Mouse (Mus musculus) forebrain, embryonic 15.5 days (tissue): Measurements from ENCODE around the gene Gm13090. TPM values are rescaled to one million over a fixed set of nuclear protein-coding genes. Genes with fewer than 3 reads are reported as not detected.

Experiments used
- ATAC-seq: fragments of 200-750 bp; cut with Nextera tagmentation; replicated peaks from 2 replicates; pipeline ENCODE4 v1.8.0; 2017; ENCODE audit warnings: mild to moderate bottlenecking, moderate TSS enrichment, moderate library complexity
- H3K27ac ChIP-seq: fragments of 300-500 bp; sonication (generic); replicated peaks from 2 replicates; pipeline ENCODE4 v1.5.1; 2015; ENCODE audit warnings: mild to moderate bottlenecking, inconsistent platforms
- H3K27me3 ChIP-seq: fragments of 300-500 bp; sonication (generic); 2 replicates; pipeline ENCODE4 v1.6.1; 2015; ENCODE audit warnings: inconsistent platforms
- H3K36me3 ChIP-seq: fragments of 300-500 bp; sonication (generic); 2 replicates; pipeline ENCODE4 v1.6.1; 2015; ENCODE audit warnings: mild to moderate bottlenecking, inconsistent platforms
- H3K4me1 ChIP-seq: fragments of 300-500 bp; sonication (generic); 2 replicates; pipeline ENCODE4 v1.6.1; 2015; ENCODE audit warnings: inconsistent platforms
- H3K4me2 ChIP-seq: fragments of 300-500 bp; sonication (generic); replicated peaks from 2 replicates; pipeline ENCODE4 v1.6.1; 2015; ENCODE audit warnings: mild to moderate bottlenecking, inconsistent platforms
- H3K4me3 ChIP-seq: fragments of 300-500 bp; sonication (generic); 2 replicates; pipeline ENCODE4 v1.5.1; 2015; ENCODE audit warnings: mild to moderate bottlenecking, inconsistent platforms
- H3K9ac ChIP-seq: fragments of 300-500 bp; sonication (generic); replicated peaks from 2 replicates; pipeline ENCODE4 v1.6.1; 2015; ENCODE audit warnings: mild to moderate bottlenecking, inconsistent platforms
- H3K9me3 ChIP-seq: fragments of 300-500 bp; sonication (generic); 2 replicates; pipeline ENCODE4 v1.6.1; 2016; ENCODE audit warnings: inconsistent platforms
- WGBS: fragments of 180-500 bp; shearing (Covaris S2); methylation state at CpG from one replicate; pipeline ENCODE4 v1.1.7; 2015; ENCODE audit warnings: mixed read lengths; 5-methylcytosine and 5-hydroxymethylcytosine counted together
- polyA plus RNA-seq: library from polyadenylated mRNA; unstranded; fragments of >200 nt; fragmentation: Nextera tagmentation; extraction: Ambion mirVana; gene quantifications from 2 replicates; pipeline ENCODE4 v1.2.1, GENCODE M21; 2015

Gene Gm13090
- polyA plus RNA-seq, 1 experiment from 2014 or later: 0.24 TPM

DNA sequence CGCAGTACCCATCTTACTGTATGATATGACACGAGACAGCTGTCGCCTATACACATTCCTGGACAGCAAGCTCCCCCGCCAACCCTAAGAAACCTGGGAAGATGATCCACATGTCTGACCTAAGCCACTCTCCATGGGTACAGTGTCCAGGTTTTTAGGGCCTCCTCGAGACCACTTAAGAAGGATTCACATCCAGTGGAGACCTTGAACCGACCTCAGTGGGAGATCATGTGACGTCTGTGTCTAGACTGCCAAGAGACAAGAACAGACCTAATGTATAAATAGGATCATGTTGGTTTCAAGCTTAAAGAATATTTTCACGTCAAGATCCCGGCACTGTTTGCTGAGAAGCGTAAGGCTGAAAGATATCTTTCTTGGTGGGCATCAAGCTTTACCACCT lies 14.8 kb downstream of the Gm13090 start:
- no peak for ATAC-seq
- H3K27ac ChIP-seq: peak overlapping the region; percentile 83
- WGBS: 76% methylated on average over 10 of the region's 10 CpGs

DNA sequence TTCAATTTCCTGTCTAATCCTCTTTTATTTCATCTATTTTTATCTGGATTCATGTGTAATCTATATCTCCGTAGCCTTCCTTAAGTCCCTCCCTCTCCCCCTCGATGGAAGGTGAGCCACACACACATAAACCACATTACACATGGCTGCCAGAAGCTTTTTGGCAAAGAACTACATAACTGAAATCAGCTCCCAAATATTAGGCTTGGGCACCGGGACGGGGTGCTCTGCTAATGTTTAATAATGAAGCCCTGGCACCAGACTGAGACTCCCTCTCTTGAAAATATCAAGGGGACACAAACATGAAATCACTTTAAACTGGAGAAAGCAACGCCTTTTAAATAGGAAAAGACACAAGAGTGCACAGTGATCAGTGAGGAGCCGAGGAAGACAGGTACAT lies 16.5 kb downstream of the Gm13090 start:
- ATAC-seq: no peak
- whole genome bisulfite sequencing: 36% methylated on average over 6 of the region's 6 CpGs
- Histone ChIP-seq H3K27me3 (no peaks in the 10 kb centered on the region), H3K4me1 (peaks cover 67% of the 10 kb centered on the region), H3K9ac (peak overlapping the region; percentile 85), H3K4me3 (peak overlapping the region; percentile 76), H3K27ac (peak overlapping the region; percentile 96), H3K36me3 (no peaks in the 10 kb centered on the region), H3K9me3 (no peaks in the 10 kb centered on the region), H3K4me2 (peak overlapping the region; percentile 60)

More for the DNA sequence above, 14.8 kb downstream of the Gm13090 start:
- H3K9me3 ChIP-seq: no peaks in the 10 kb centered on the region
- no peaks in the 10 kb centered on the region for H3K36me3 ChIP-seq
- no peak overlapping the region for H3K9ac ChIP-seq
- H3K4me1 ChIP-seq: peaks cover 74% of the 10 kb centered on the region
- H3K4me3 ChIP-seq: no peak overlapping the region
- peak overlapping the region; percentile 36 for H3K4me2 ChIP-seq
- no peaks in the 10 kb centered on the region for H3K27me3 ChIP-seq

DNA sequence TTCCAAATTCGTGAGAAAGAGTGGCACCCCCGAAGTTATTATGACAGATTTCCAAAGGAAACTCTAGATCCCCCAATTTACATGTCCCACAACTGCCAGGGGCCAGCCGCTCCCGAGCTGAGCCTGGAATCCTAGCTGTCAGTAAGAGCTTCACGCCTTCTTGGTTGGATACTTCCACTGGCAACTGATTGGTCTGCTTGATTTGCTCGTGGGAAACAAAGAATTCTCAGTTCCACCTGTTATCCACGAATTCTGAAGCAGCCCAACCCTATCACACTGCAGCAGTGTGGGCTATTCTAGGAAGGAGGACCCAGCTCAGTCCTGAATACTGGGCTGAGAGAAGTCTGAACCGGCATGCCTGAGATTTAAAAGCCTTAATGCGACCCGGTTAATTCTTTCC lies 17.1 kb downstream of the Gm13090 start:
- ATAC-seq: no peak
- peak overlapping the region; percentile 76 for H3K4me3 ChIP-seq
- 15% methylated on average over 10 of the region's 10 CpGs for WGBS

GRCm38 (mm10) chr4:151107131-151108001 lies 18.0 kb downstream of the Gm13090 start:
- peak overlapping the region; percentile 60 for H3K4me2 ChIP-seq
- H3K4me3 ChIP-seq: peak overlapping the region; percentile 76
- H3K27me3 ChIP-seq: no peaks in the 10 kb centered on the region
- H3K9ac ChIP-seq: peak overlapping the region; percentile 85
- H3K36me3 ChIP-seq: no peaks in the 10 kb centered on the region
- H3K27ac ChIP-seq: peak overlapping the region; percentile 96
- H3K4me1 ChIP-seq: peaks cover 53% of the 10 kb centered on the region
- ATAC-seq: peak; percentile 36
- WGBS: 1% methylated on average over 58 of the region's 60 CpGs
- no peaks in the 10 kb centered on the region for H3K9me3 ChIP-seq

More for the DNA sequence above, 17.1 kb downstream of the Gm13090 start:
- peak overlapping the region; percentile 60 for H3K4me2 ChIP-seq
- H3K9me3 ChIP-seq: no peaks in the 10 kb centered on the region
- peaks cover 62% of the 10 kb centered on the region for H3K4me1 ChIP-seq
- peak overlapping the region; percentile 85 for H3K9ac ChIP-seq
- peak overlapping the region; percentile 96 for H3K27ac ChIP-seq
- H3K27me3 ChIP-seq: no peaks in the 10 kb centered on the region
- H3K36me3 ChIP-seq: no peaks in the 10 kb centered on the region

DNA sequence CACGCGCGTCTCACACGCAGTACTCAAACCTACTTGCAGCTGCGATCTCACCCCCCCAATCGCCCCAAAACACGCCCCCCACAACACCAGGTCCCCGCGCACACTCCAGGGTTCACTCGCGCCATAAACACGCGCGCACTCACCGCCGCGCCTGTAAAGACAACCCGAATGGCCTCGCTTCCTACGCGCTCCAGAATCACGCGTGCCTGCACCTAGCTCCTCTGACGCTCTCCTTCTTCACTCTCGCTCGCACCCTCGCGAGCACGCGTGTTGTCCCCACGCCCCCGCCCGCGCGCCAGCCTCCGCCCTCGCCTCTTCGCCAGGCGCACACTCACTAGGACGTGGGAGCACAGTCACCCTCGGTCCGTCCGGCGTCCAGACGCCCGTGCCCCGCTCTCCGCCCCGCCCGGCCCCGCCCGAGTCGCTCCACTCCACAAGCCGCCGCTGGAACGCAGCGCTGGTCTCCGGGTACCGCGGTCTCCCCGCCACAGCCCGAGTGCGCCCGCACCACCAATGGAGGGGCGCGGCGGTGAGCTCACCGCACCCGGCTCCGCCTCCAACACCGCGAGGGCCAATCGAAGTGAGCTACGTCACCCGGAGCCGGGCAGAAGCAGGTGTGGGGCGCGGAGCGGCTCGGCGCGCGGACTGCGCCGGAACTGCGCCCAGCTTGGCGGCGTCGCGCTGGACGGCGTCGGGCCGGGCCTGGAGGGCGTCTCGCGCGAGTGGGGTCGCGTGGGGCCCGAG lies 18.8 kb downstream of the Gm13090 start:
- H3K4me3 ChIP-seq: peak overlapping the region; percentile 76
- WGBS: under 1% methylated on average over 97 of the region's 101 CpGs
- peaks cover 45% of the 10 kb centered on the region for H3K4me1 ChIP-seq
- peak overlapping the region; percentile 96 for H3K27ac ChIP-seq
- peak overlapping the region; percentile 60 for H3K4me2 ChIP-seq
- ATAC-seq: peak; percentile 98
- H3K27me3 ChIP-seq: no peaks in the 10 kb centered on the region
- no peaks in the 10 kb centered on the region for H3K9me3 ChIP-seq
- no peaks in the 10 kb centered on the region for H3K36me3 ChIP-seq
- peak overlapping the region; percentile 85 for H3K9ac ChIP-seq

DNA sequence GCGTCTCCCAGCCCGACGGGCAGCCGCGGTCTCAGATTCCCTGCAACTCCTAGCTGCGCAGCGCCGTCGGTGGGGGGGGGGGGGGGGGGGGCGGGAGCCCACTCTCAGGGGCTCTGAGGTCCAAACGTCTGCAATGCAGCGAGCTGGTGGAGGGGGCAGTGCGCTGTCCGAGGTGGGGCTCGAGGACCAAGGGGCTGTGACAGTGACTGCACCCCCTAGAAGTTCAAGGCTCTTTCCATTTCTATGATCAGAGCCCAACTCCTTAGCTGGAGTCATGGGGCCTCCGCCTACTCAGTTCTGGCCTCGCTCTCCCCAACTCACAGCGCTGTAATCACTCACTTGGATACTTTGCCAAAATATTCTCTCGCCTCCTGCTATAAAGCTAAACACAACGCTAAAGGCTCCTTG lies 19.5 kb downstream of the Gm13090 start:
- 3% methylated on average over 11 of the region's 20 CpGs for WGBS
- Histone ChIP-seq H3K9ac (peak overlapping the region; percentile 85), H3K4me1 (peaks cover 40% of the 10 kb centered on the region), H3K27me3 (no peaks in the 10 kb centered on the region), H3K36me3 (no peaks in the 10 kb centered on the region), H3K4me3 (peak overlapping the region; percentile 76), H3K9me3 (no peaks in the 10 kb centered on the region), H3K27ac (peak overlapping the region; percentile 96), H3K4me2 (peak overlapping the region; percentile 60)
- ATAC-seq: peak; percentile 20; the same call in 1 of the 2 replicates

GRCm38 (mm10) chr4:151111226-151111625 lies 21.9 kb downstream of the Gm13090 start:
- peaks cover 16% of the 10 kb centered on the region for H3K4me1 ChIP-seq
- no peak for ATAC-seq
- no peaks in the 10 kb centered on the region for H3K36me3 ChIP-seq
- no peaks in the 10 kb centered on the region for H3K9me3 ChIP-seq
- no peak overlapping the region for H3K9ac ChIP-seq
- H3K4me3 ChIP-seq: no peak overlapping the region
- WGBS: 68% methylated on average over 8 of the region's 8 CpGs
- no peaks in the 10 kb centered on the region for H3K27me3 ChIP-seq
- no peak overlapping the region for H3K4me2 ChIP-seq
- no peak overlapping the region for H3K27ac ChIP-seq

DNA sequence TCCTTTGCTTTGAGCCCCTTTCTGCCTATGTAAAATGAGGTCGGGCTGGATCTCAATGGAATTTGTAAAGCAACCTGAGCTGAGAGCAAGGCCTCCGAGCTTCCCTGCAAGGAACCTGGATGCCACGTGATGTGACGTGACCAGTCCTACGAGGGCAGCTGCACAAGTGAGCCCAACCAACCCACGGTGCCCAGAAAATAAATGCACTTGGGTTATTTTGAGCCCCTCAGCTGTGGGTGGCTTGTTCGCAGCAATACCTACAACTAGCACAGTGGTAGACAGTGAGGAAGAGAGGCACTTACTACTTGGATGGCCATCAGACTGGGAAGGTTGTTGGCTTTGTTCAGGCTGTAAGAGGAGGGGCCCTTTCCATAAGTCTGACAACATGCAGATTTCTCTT lies 25.2 kb downstream of the Gm13090 start:
- no peak for ATAC-seq
- Histone ChIP-seq H3K27ac (no peak overlapping the region), H3K4me1 (peaks cover 3% of the 10 kb centered on the region), H3K36me3 (no peaks in the 10 kb centered on the region), H3K4me3 (no peak overlapping the region), H3K9me3 (no peaks in the 10 kb centered on the region), H3K9ac (no peak overlapping the region), H3K27me3 (no peaks in the 10 kb centered on the region), H3K4me2 (no peak overlapping the region)
- WGBS: 87% methylated on average over 7 of the region's 7 CpGs

DNA sequence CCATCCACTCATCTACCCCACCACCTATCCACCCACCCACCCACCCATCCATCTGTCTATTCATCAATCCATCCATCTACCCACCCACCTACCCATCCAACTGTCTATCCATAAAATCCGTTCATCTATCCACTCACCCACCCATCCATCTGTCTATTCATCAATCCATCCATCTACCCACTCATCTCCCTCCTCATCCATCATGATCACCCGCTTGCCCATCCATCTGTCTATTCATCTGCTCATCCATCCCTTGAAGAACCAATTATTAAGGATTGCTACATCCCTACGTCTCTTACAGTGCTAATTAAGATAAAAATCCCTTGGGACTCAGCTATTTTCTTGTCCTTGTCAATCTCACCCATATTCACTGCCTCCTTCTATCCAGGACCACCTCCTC lies 29.5 kb downstream of the Gm13090 start:
- ATAC-seq: no peak
- Histone ChIP-seq H3K27ac (no peak overlapping the region), H3K27me3 (no peaks in the 10 kb centered on the region), H3K4me3 (no peak overlapping the region), H3K9me3 (no peaks in the 10 kb centered on the region), H3K4me2 (no peak overlapping the region), H3K4me1 (no peaks in the 10 kb centered on the region), H3K9ac (no peak overlapping the region), H3K36me3 (peaks cover 12% of the 10 kb centered on the region)
- whole genome bisulfite sequencing: 74% methylated on average over 3 of the region's 3 CpGs

GRCm38 (mm10) chr4:151127636-151128548 lies 38.5 kb downstream of the Gm13090 start:
- H3K4me1 ChIP-seq: peaks cover 50% of the 10 kb centered on the region
- H3K9me3 ChIP-seq: no peaks in the 10 kb centered on the region
- peak; percentile 62 for ATAC-seq
- H3K9ac ChIP-seq: peak overlapping the region; percentile 86
- H3K4me2 ChIP-seq: peak overlapping the region; percentile 72
- H3K36me3 ChIP-seq: no peaks in the 10 kb centered on the region
- peak overlapping the region; percentile 64 for H3K4me3 ChIP-seq
- H3K27ac ChIP-seq: peak overlapping the region; percentile 100
- 7% methylated on average over 9 of the region's 10 CpGs for WGBS
- H3K27me3 ChIP-seq: no peaks in the 10 kb centered on the region

DNA sequence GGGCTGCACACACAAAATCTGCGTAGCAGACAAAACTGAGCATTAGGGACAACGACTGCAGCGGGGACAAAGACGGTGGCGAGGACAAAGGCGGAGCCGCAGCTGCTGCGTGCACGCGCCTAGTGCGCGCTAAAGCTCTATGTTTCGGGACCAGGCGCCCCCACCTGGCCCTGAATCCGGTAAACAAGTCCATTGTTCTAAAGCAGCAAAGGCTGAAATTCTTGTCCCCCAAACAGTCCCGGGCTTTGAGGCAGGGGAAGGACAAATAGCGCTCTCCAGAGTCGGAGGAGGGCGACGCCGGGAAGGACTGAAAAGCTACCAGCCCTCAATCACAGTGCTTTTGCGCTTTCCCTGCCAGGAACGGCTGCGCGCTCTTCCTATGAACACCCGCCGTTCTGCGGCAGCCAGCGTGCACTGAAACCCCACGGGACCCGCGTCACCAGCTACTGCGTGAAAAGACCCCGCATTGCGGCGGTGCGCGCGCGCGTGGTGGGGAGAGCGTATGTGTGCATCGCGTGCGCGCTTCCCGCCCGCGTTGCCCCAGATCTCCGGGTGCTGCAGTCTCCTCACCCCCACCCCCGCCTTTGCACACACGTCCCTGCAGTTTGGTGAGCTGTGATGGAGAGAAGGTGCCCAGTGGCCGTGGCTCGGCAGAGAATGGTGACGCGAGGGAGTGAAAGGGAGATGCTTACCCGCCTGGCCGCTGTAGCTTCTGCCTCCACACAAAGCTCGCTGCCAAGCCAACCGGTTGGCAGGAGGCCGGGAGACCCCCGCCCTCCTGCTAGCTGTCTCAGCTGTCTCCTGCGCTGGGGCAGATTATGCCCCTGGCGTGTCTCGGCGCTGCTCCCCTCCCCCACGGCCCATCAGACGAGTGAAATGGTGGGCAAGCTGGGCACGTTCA lies 39.5 kb downstream of the Gm13090 start:
- Histone ChIP-seq H3K9ac (peak overlapping the region; percentile 86), H3K27ac (peak overlapping the region; percentile 100), H3K4me1 (peaks cover 53% of the 10 kb centered on the region), H3K27me3 (no peaks in the 10 kb centered on the region), H3K4me2 (peak overlapping the region; percentile 72), H3K4me3 (peak overlapping the region; percentile 64), H3K9me3 (no peaks in the 10 kb centered on the region), H3K36me3 (no peaks in the 10 kb centered on the region)
- peak; percentile 78 for ATAC-seq
- WGBS: under 1% methylated on average over 69 of the region's 69 CpGs
